Mouse (Mus musculus): ENCODE data around the gene Cygb.
A peak's percentile ranks its signal among the peaks of the same experiment; 100 is the strongest.
"Not testable (repeated sequence)": the region's sequence is repeated elsewhere in the genome, so short reads cannot be mapped to it uniquely, and the experiment has no call there.

The Cygb gene

DNA sequence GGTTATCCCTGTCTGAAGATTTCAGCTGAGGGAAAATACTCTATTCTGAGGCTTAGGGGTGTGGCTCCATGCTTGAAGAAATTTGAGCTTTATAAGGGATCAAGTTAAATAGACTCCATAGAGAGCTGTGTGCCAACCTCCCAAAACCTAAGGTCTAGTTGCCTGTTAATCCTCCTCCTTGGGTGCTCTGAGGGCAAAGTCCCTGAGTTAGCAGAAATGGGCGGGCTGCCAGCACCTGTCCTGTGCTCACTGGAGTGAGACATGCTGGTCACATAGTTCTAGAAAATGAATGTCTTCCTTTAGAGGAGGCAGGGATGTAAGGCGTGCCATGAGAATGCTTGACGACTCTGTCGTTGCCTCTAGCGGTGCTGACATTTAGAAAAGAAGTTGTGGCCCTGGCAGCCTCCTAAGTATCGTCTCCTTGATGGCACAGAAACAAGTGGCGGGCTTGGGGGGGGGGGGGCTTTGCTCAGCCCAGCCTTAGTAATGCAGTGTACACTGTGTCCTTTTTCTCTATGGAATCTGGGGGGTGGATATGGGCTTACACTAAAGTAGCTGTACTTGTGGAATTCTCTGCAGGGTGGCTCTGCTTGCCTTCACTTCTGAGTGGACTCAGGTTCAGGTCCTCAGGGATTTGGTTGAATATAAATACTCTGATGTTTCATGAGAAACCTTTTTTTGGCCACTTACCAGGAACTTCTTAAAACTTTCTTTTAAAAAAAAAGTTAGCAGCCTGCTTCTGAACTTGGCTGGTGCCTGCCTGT lies 20.7 kb upstream of the Cygb start:
- DNase-seq: no peak

DNA sequence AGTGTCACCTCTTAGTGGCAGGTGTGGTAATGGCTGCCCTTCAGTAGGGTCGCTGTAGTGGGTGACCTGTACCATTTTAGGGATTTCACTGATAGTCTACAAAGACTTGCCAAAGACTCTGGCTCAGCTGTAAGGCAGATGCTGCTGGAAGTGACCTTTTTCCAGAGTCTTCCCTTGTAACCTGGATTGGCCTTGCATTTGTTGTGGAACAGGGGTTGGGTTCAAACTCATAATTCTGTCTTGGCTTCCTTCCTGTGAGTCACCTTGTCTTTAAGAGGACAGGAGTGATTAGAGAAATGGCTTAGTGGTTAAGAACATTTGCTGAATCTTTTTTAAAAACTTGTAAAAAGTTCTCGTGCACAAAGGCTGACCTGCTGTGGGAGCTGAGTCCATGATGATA lies 19.3 kb upstream of the Cygb start:
- no peak for DNase-seq

DNA sequence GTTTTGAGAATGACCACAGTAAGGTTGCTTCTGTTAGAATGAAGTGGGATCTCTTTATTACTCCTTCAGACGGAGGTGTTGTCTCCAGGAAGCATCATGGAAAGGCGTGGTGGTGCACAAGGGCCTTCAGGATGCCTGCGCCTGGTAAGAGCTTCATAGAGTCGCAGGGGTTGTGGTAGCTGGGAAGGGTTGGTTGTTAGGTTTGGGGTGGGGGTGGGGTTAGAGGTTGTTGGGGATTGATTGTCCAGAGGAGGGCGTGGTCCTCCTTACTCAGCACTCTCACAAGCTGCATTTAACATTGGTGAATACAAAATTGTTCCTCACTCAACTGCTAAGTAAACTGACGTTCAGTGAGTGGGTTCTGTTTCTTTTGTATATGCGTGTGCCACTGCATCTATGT lies 18.5 kb upstream of the Cygb start:
- DNase-seq: no peak

DNA sequence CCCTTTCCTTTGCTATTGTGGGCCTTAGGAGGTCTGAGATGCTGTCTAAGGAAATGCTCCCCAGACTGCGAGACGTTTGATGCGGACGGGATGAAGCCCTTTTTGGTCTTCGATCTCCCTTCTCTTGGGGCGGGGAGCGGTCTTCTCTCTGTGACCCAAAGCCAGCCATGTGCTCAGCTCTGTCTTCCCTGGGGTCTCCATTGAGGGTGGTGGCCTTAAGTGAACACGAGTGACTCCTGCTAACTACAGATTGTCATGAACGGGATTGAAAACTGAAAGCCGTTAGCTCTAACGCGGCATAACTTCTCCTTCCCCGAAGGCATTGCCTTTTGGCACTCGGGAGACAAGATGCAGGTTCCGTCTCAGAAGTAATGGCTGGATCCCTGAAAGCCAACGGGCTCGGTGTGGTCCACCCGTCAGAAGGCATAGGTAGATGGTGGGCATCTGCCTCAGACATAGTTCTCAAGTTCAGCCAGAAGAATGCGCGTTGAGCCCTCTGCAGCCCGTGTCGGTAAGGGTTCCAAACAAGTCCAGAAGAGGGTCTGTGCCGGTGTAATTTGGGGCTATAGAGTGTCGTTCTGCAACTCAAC lies 17.8 kb upstream of the Cygb start:
- no peak for DNase-seq

DNA sequence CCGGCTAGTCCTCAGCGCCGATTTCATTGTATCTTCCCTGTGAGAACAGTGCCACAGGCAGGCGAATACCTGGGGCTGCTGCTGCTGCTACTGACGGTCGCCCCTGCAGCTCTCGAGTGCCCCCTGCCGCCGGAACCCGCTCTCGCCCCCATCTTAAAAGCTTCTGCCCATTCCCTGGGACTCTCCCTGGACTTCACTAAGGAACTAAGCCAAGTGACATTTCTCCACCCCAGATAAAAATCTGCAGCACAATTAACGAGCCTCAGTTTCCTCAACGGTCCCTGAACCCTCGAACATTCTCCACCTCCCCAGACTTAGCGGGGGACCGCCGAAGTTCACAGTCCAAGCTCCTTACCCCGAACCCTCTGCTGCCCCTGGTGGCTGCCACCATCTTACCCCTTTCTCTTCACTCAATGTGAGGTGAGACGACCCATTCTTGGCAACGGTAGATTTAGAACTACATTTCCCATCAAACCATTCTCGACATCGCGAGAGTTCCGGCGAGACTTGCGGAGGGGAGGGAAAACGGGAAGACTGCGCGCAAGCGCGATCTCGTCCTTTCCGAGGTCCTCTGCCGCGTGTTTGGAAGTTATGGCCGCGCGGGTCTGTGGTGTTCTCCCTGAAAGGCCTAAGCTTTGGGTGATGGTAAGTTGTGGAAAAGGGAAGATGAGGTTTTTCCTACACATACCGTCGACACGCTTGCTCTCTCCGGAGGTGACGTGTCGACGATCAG lies 17.2 kb upstream of the Cygb start:
- peak; percentile 96 to 98 for DNase-seq

DNA sequence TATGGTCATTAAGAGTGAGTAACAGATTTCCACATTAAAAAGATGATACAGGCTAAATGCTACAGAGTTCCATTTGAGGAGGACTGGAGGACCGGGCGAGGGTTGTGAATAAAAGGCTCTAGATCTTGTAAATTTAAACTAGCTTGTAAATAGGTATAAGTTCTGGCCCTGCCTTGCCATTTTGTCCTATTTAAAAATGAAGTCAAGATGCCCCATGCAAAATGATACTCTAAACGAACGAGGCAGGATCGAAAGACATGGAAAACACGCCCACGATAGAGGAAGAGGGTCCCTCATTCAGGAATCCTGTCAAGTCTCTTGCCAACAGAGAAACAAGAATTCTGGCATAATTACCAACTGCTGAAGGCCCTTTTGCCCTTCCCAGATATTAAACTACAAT lies 16.3 kb upstream of the Cygb start:
- no peak for DNase-seq

DNA sequence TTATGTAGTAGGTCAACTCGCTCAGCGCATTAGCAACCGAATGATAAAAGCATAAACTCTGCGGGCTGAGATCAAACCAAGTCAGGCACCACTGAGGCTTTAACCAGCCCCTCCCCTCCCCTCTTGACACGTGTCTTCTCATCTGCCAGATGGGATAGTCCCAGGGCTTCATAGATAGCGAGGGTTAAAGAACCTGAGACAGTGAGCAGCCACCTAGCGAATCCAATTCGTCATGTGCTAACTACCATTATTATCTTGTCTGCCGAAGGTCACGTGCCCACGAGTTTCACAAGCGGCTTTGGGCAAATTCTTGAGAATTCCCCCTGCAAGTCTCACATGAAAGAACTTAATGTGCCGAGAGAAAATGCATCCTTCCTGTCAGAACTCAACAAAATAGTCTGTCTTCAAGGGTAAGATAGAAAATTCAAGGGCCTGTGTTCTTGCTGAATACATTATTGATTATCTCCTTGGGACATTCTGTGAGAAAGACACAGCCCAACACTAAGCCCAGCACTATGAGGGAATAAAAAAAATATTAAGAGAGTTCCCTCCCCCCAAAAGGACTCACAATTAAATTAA lies 15.8 kb upstream of the Cygb start:
- no peak for DNase-seq

DNA sequence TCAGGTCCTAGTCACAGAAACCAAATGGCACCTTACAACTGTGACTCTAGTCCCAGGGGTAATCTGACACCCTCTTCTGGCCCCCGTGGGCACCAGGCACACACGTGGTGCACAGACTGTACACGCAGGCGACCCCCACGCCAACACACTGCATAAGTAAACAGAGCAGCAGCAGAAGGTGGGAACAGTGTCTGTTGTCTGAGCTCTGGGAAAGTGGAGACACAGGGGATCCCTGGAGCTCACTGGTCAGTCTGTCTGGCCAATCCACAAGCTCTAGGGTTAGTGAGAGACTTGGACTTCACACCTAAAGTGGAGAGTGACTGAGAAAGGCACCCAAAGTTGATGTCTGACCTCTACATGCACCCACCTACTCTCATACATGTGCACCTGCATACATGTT lies 15.2 kb upstream of the Cygb start:
- DNase-seq: no peak

DNA sequence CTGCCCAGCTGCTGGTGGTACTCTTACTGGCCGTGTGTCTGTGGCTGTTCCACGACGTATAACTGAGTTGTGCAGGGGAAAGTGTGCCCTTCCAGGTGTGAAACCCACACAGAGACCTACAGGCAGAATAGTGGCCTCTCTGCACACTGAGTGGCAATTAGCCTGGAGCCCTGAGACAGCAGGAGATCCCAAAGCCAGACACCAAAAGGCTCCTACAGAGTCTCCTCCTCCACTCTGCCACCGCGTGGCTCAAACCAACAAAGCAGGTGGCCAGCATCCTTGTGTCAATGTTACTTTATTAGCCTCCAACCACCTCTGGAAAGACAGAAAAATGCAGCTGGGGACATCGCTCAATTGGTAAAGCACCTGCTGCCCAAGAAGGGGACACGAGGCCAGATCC lies 14.7 kb upstream of the Cygb start:
- no peak for DNase-seq

DNA sequence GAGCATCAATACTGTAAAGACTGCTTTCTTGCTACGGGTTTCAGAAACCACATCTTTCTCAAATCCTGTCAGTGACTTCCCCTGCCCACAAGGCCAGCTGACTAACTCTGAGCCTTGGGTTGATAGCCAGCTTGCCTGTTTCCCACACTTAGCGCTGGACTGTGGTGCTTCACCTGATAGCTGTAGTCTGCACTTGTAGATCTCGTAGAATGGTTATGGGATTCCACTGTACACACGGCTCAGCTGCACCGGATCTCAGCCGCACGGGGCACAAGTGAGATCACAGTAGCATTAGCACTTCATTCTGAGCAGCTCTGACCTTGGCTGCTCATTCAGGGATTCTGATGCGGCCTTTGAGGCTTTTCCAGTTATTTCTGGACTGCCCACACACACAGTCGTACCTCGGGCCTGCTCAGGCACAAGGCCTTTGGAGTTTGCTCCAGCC lies 14.3 kb upstream of the Cygb start:
- DNase-seq: no peak

DNA sequence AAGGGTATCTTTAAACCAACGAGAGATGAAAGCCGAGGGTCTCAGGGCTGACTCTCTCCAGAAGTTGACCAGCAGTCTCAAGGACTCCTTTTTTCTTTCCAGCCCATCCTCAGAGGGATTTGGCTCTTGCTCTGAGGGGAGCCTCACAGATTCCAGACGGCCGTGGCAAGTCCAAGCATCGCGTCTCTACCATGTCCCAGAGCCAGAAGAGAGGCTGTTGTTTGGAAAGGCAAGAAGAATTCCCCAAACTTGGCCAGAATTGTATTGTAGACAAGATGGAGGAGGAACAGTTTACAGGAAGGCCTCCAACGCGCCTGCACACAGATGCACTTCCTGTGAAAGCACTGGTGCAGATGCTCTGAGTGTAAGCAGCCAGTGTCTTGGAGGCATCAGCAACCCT lies 13.8 kb upstream of the Cygb start:
- DNase-seq: no peak

DNA sequence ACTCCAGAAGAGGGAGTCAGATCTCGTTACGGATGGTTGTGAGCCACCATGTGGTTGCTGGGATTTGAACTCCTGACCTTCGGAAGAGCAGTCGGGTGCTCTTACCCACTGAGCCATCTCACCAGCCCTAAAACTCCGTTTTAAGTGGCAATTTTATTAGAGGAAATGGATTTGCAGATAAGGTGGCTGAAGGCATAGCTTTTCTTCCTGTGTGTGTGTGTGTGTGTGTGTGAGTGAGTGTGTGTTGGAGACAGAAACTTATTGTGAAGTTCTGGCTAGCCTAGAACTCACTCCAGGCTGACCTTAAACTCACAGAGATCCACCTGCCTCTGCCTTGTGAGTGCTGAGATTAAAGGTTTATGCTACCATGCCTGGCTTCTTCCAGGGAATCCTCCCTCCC lies 12.9 kb upstream of the Cygb start:
- DNase-seq: not testable (repeated sequence)

DNA sequence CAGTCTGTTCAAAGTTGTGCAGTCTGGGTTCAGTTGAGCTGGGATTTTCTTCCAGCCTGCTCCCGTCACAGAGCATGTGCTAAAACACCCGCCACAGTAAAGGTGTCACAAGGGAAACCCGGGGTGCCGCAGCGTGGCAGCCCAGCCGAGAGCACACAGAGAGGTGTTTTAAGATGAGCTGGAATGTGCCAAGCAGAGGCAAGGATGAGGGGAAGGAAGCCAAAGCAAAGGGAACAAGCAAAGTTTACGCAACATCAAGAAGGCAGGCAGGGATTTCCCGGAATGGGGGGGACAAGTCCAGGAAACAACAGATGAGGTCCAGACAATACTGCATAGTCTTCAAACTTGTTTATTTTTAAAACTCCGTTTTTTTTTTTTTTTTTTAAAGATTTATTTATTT lies 12.5 kb upstream of the Cygb start:
- DNase-seq: no peak

DNA sequence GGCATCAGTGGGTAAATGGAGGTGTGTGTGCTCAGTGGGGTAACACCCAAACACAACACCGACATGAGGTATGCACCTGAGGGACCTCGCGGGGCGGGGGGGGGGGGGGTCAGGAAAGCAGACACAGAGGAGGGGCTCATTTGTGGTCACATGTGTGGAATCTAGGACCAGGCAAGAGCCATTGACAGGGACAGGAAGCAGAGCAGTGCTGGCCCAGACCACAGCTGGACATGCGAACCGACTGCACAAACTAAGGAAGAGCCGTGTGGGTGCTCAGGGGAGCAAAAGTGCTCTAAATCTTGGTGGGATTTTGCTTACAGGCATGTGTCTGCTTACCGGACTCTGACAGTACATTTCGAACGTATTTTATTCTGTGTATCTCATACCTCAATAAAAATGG lies 11.2 kb upstream of the Cygb start:
- DNase-seq: no peak

DNA sequence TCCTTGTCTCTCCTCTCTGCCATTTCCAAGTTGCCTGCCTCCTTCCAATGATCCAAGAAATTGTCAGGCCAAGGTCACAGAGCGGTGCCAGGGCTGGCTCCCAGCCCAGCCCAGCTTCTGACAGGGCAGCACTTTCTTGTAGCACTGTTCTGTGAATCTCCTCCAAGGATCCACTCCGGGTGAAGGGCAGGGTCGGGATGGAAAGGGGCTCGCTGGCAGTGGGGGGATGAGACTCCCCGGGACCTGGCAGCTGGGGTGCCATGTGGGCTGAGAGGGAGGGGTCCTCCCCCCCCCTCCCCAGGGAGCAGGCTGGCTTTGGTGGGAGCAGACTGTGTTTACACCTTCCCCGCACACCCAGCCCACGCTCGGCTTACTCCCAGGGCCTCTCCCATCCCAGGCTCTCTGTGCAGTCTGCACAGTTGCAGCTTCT lies 7.8 kb upstream of the Cygb start:
- no peak for DNase-seq

DNA sequence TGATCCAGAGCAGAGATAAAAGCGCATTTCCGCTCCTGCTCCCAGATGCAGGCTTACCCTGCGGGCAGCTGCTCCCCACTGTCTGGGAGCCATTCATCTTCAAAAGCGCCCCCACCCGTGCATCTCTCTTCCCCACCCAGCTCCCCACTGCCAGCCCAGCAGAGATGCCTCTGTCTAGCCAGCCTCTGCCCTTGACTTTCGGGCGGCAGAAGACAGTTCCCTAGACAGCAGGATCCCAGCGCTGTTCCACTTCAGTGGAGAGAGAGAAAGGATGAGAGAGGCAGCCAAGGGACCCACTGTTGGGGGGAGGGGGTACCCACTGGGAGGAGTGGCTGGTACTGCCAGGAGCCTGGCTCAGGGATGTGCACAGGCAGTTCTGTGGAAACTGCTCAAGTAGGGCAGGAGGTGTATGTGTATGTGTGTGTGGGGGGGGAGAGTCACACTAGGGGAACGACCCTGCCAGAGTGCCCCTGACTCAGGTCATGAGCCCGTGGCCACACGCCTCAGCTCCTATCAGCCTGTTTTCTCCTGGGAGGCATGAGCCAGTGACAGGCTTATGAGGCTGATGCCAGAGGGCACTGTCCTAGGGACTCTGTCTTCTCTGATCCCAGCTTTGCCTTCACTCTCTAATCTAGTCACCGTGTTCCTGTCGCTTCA lies 7.3 kb upstream of the Cygb start:
- DNase-seq: no peak

DNA sequence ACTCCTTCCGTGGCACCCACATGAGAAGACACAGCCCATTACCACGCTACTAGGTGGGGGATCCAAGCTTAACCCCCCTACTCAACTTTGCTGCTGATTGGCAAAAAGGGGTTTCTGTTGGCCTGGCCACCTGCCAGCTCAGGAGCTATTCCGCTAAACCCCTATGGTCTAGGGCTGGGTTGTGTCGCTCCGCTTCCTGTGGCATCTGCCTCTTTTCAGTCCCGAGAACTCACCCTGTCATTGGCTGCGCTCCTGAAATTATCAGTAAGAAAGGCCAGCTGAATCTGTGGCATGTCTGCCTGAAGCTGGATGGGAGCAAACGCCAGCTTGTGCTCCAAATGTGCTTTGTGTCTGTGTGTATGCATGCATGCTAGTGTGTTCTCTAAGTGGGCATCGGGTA lies 6.1 kb upstream of the Cygb start:
- DNase-seq: no peak

DNA sequence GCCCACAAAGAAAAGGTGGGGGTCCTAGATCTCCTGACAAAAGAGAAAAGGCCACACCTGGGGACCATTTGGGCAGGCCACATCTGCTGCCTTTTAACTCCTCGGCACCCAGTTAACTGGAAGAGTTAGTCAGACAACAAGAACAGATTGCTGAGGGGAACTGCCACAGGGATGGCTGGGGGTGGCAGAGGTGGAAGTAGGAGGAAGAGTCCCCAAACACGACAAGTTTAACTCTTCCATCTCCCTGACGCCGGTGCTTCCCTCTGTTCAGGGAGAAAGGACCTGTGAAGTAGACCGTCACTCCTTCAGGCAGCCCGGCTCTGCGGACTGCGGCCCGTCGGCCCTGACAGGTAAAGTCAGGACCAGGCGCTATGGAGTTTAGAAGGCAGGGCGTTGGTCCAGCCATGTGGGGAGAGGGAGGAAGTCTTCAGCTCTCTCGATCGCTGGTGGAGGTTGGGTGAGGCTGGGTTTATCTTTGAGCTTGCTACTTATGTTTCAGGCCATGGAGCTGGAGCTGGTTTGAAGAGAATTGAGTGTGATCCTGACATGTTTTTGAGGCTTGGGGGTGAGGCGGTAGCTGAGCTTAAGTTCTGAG lies 5.0 kb upstream of the Cygb start:
- no peak for DNase-seq

DNA sequence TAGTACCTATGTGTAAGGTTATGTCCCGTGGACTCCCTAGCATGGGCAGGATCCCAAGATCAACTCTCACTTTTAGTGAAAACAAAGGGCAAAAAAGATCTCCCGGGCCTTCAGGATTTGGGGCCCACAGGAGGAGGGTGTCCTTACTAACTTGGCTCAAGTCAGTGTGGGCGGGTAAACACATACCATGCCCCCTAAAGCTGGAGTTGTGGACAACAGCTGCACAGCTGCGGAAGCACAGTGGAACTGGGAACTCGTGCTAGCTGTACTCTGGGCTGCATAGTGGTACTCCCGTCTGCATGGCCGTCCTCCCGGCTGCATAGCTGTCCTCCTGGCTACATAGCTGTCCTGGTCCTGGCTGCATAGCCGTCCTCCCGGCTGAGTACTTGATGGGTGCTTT lies 4.1 kb upstream of the Cygb start:
- no peak for DNase-seq

DNA sequence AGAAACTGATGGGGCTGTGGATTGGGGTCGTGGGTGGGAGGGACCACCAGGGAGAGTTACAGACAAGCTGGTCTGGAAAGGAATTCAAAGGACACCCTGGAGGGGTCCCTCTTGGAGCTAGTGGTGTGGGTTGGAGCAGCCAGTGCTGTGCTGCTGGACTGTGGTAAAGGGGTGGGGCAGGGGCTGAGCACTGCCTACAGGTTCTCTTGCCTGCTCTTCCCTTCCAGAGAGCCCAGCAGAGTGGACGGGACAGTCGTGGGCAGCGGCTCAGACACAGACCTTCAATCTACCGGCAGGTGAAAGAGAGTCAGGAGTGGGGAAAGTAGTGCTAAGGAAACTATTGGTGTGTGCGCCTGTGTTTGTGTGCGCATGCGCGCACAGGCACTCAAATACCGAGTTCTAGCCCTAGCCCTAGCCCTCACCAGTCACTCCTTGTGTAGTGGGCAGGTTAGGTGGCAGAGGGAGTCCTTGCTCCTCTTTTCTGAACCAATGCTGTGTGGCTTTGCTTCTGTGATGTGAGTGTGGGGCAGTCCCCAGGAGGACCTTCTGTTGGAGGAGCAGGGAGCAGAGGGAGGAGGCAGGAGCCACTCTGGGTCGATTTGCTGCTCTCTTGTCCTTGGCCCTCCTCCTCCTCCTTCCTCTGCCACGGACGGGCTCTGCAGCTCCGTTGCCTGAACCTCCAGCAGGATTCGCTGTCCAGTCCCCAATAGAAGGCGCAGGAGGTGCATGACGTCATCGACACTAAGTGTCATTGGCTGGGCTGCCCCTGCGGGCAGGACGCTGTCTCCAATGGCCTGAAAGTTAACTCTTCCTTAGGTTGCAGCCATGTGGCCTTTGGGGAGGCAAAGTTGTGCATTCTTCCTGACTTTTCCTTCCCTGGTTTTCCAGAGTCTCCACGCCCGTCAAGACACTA lies 3.5 kb upstream of the Cygb start:
- peak; percentile 44 to 61 for DNase-seq

DNA sequence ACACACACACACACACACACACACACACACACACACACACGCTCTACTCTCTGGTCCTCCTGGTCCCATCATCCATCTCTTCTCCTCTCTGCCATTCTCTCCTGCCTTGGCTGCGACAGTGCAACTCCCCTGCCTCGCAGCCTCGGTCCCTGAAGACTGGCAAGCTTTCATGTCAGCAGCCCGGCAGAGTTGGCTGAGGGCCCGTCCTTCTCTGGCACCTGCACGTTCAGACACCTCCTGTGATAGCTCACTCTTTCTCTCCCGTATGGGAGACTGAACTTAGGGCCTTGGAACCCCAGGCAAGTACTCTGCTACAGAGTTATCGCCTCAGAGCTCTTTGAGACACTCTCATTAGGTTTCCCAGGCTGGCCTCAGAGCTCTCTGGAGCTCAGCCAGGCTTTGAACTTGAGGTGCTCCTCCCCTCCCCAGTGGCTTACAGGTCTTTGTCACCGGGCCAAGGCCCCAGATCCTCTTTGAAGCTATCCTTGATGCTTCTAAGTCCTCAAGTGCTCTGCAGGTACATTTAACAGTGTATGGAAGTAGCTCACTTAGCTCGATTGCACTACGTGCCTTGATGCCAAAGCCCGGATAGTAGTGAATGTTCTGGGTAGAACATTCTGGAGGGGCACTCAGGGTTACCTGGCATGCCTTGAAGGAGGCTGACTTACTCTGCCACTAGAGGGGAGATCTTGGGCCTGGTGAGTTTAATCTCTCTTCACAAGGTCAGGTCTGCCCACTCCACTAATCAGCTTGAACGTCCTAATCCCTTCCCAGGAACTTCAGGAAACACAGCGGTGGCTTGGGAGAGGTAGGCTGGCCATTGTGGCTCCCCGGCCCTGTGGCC lies 2.5 kb upstream of the Cygb start:
- DNase-seq: no peak

All from spleen, adult 18-20 months (tissue).